Mouse (Mus musculus): ENCODE results near the gene Mrps35. TPM values are rescaled to one million over a fixed set of nuclear protein-coding genes. Genes with fewer than 3 reads are reported as not detected.
A peak's percentile ranks its signal among the peaks of the same experiment; 100 is the strongest.

The Mrps35 gene
- polyA plus RNA-seq, 1 experiment from 2014 or later = 99.6 TPM

- Histone ChIP-seq H3K36me3 (peaks cover 60% of the 10 kb centered on the region), H3K27me3 (no peaks in the 10 kb centered on the region), H3K4me2 (replicated peaks) (no peak overlapping the region), H3K4me3 (no peak overlapping the region), H3K9me3 (no peaks in the 10 kb centered on the region), H3K4me1 (peaks cover 12% of the 10 kb centered on the region), H3K9ac (no peak overlapping the region), H3K27ac (0 out of 2 replicates have a peak overlapping the region, but pooled peaks have one; percentile 35)
- WGBS = 61% methylated on average over 6 of the region's 6 CpGs
- ATAC-seq (ENCODE audit: low FRiP score, low read depth) = no peak
Observed at GRCm38 (mm10) chr6:147011977-147012376, 30.6 kb upstream of the Mrps35 start.

GRCm38 (mm10) chr6:147013546-147013945 is 29.0 kb upstream of the Mrps35 start:
- H3K36me3 ChIP-seq = peaks cover 60% of the 10 kb centered on the region
- H3K4me3 ChIP-seq = no peak overlapping the region
- no peak overlapping the region for H3K9ac ChIP-seq
- H3K27me3 ChIP-seq = no peaks in the 10 kb centered on the region
- ATAC-seq (ENCODE audit: low FRiP score, low read depth) = no peak
- no peaks in the 10 kb centered on the region for H3K9me3 ChIP-seq
- H3K4me2 ChIP-seq (replicated peaks) = no peak overlapping the region
- peaks cover 12% of the 10 kb centered on the region for H3K4me1 ChIP-seq
- 85% methylated on average over 1 of the region's 1 CpGs for WGBS
- no peak overlapping the region for H3K27ac ChIP-seq

- no peak for ATAC-seq (ENCODE audit: low FRiP score, low read depth)
Observed at GRCm38 (mm10) chr6:147017906-147018305, 24.7 kb upstream of the Mrps35 start.

GRCm38 (mm10) chr6:147018364-147018763 is 24.2 kb upstream of the Mrps35 start:
- Histone ChIP-seq H3K9ac (no peak overlapping the region), H3K27ac (no peak overlapping the region), H3K4me2 (replicated peaks) (no peak overlapping the region), H3K4me1 (no peaks in the 10 kb centered on the region), H3K36me3 (peaks cover 82% of the 10 kb centered on the region), H3K27me3 (no peaks in the 10 kb centered on the region), H3K4me3 (no peak overlapping the region), H3K9me3 (no peaks in the 10 kb centered on the region)
- 91% methylated on average over 5 of the region's 5 CpGs for WGBS
- no peak for ATAC-seq (ENCODE audit: low FRiP score, low read depth)

More at GRCm38 (mm10) chr6:147017906-147018305, 24.7 kb upstream of the Mrps35 start:
- Histone ChIP-seq H3K27ac (no peak overlapping the region), H3K9me3 (no peaks in the 10 kb centered on the region), H3K36me3 (peaks cover 78% of the 10 kb centered on the region), H3K27me3 (no peaks in the 10 kb centered on the region), H3K4me1 (no peaks in the 10 kb centered on the region), H3K9ac (no peak overlapping the region), H3K4me3 (no peak overlapping the region), H3K4me2 (replicated peaks) (no peak overlapping the region)
- WGBS = 85% methylated on average over 4 of the region's 4 CpGs

- peaks cover 78% of the 10 kb centered on the region for H3K36me3 ChIP-seq
- no peak overlapping the region for H3K4me3 ChIP-seq
- H3K9me3 ChIP-seq = no peaks in the 10 kb centered on the region
- H3K4me1 ChIP-seq = no peaks in the 10 kb centered on the region
- no peak overlapping the region for H3K4me2 ChIP-seq (replicated peaks)
- 89% methylated on average over 5 of the region's 5 CpGs for WGBS
- no peak overlapping the region for H3K27ac ChIP-seq
- no peak for ATAC-seq (ENCODE audit: low FRiP score, low read depth)
- H3K9ac ChIP-seq = no peak overlapping the region
- no peaks in the 10 kb centered on the region for H3K27me3 ChIP-seq
Observed at GRCm38 (mm10) chr6:147021181-147021580, 21.4 kb upstream of the Mrps35 start.

- H3K36me3 ChIP-seq = peaks cover 77% of the 10 kb centered on the region
- ATAC-seq (ENCODE audit: low FRiP score, low read depth) = no peak
- no peak overlapping the region for H3K27ac ChIP-seq
Observed at GRCm38 (mm10) chr6:147022375-147023132, 20.0 kb upstream of the Mrps35 start.

GRCm38 (mm10) chr6:147023133-147023395 is 19.5 kb upstream of the Mrps35 start:
- H3K36me3 ChIP-seq = peaks cover 76% of the 10 kb centered on the region
- H3K27me3 ChIP-seq = no peaks in the 10 kb centered on the region
- no peak overlapping the region for H3K4me3 ChIP-seq
- 96% methylated on average over 2 of the region's 2 CpGs for WGBS
- no peaks in the 10 kb centered on the region for H3K9me3 ChIP-seq
- no peak overlapping the region for H3K9ac ChIP-seq
- no peak overlapping the region for H3K4me2 ChIP-seq (replicated peaks)
- H3K4me1 ChIP-seq = no peaks in the 10 kb centered on the region
- no peak for ATAC-seq (ENCODE audit: low FRiP score, low read depth)
- H3K27ac ChIP-seq = no peak overlapping the region

More at GRCm38 (mm10) chr6:147022375-147023132, 20.0 kb upstream of the Mrps35 start:
- Histone ChIP-seq H3K4me3 (no peak overlapping the region), H3K4me1 (no peaks in the 10 kb centered on the region), H3K9ac (no peak overlapping the region), H3K4me2 (replicated peaks) (no peak overlapping the region), H3K27me3 (no peaks in the 10 kb centered on the region), H3K9me3 (no peaks in the 10 kb centered on the region)
- WGBS = 84% methylated on average over 16 of the region's 16 CpGs

- H3K4me2 ChIP-seq (replicated peaks) = no peak overlapping the region
- no peaks in the 10 kb centered on the region for H3K4me1 ChIP-seq
- ATAC-seq (ENCODE audit: low FRiP score, low read depth) = no peak
- H3K27ac ChIP-seq = no peak overlapping the region
- H3K9me3 ChIP-seq = no peaks in the 10 kb centered on the region
- H3K9ac ChIP-seq = no peak overlapping the region
- no peaks in the 10 kb centered on the region for H3K27me3 ChIP-seq
- H3K36me3 ChIP-seq = peaks cover 71% of the 10 kb centered on the region
- no peak overlapping the region for H3K4me3 ChIP-seq
Observed at GRCm38 (mm10) chr6:147023568-147023967, 19.0 kb upstream of the Mrps35 start.

- no peak overlapping the region for H3K4me3 ChIP-seq
- no peak overlapping the region for H3K9ac ChIP-seq
- ATAC-seq (ENCODE audit: low FRiP score, low read depth) = no peak
- H3K4me2 ChIP-seq (replicated peaks) = no peak overlapping the region
- no peaks in the 10 kb centered on the region for H3K9me3 ChIP-seq
- peaks cover 69% of the 10 kb centered on the region for H3K36me3 ChIP-seq
- H3K4me1 ChIP-seq = no peaks in the 10 kb centered on the region
- no peaks in the 10 kb centered on the region for H3K27me3 ChIP-seq
- no peak overlapping the region for H3K27ac ChIP-seq
- 92% methylated on average over 3 of the region's 3 CpGs for WGBS
Observed at GRCm38 (mm10) chr6:147024761-147025160, 17.8 kb upstream of the Mrps35 start.

- peaks cover 67% of the 10 kb centered on the region for H3K36me3 ChIP-seq
- WGBS = 85% methylated on average over 2 of the region's 2 CpGs
- no peak for ATAC-seq (ENCODE audit: low FRiP score, low read depth)
Observed at GRCm38 (mm10) chr6:147028396-147028795, 14.2 kb upstream of the Mrps35 start.

GRCm38 (mm10) chr6:147029591-147029990 is 13.0 kb upstream of the Mrps35 start:
- H3K9me3 ChIP-seq = no peaks in the 10 kb centered on the region
- H3K4me2 ChIP-seq (replicated peaks) = no peak overlapping the region
- no peaks in the 10 kb centered on the region for H3K4me1 ChIP-seq
- H3K36me3 ChIP-seq = peaks cover 62% of the 10 kb centered on the region
- no peak overlapping the region for H3K27ac ChIP-seq
- WGBS = 95% methylated on average over 9 of the region's 9 CpGs
- no peak overlapping the region for H3K9ac ChIP-seq
- no peak for ATAC-seq (ENCODE audit: low FRiP score, low read depth)
- H3K4me3 ChIP-seq = no peak overlapping the region
- no peaks in the 10 kb centered on the region for H3K27me3 ChIP-seq

More at GRCm38 (mm10) chr6:147028396-147028795, 14.2 kb upstream of the Mrps35 start:
- H3K27ac ChIP-seq = no peak overlapping the region
- no peak overlapping the region for H3K9ac ChIP-seq
- H3K27me3 ChIP-seq = no peaks in the 10 kb centered on the region
- no peak overlapping the region for H3K4me3 ChIP-seq
- no peaks in the 10 kb centered on the region for H3K4me1 ChIP-seq
- no peaks in the 10 kb centered on the region for H3K9me3 ChIP-seq
- no peak overlapping the region for H3K4me2 ChIP-seq (replicated peaks)

GRCm38 (mm10) chr6:147030096-147030885 is 12.3 kb upstream of the Mrps35 start:
- H3K36me3 ChIP-seq = peaks cover 57% of the 10 kb centered on the region
- 89% methylated on average over 15 of the region's 15 CpGs for WGBS

More at GRCm38 (mm10) chr6:147030096-147030885, 12.3 kb upstream of the Mrps35 start:
- H3K9me3 ChIP-seq = no peaks in the 10 kb centered on the region
- no peak overlapping the region for H3K4me3 ChIP-seq
- H3K27ac ChIP-seq = no peak overlapping the region
- no peaks in the 10 kb centered on the region for H3K27me3 ChIP-seq
- no peak overlapping the region for H3K9ac ChIP-seq
- ATAC-seq (ENCODE audit: low FRiP score, low read depth) = no peak
- no peaks in the 10 kb centered on the region for H3K4me1 ChIP-seq
- H3K4me2 ChIP-seq (replicated peaks) = no peak overlapping the region
